Mouse (Mus musculus) G1E (cell line): ENCODE data around the gene Gm9821.

Experiments
- CTCF ChIP-seq: IDR thresholded peaks from 2 replicates; pipeline ENCODE4 v1.5.1; 2012; ENCODE audit warnings: low read depth, low read length, inconsistent platforms, mixed read lengths
- GATA2 ChIP-seq: IDR thresholded peaks from 2 replicates; pipeline ENCODE4 v1.6.1; 2012; ENCODE audit warnings: low read depth, low read length, inconsistent platforms, borderline replicate concordance

DNA sequence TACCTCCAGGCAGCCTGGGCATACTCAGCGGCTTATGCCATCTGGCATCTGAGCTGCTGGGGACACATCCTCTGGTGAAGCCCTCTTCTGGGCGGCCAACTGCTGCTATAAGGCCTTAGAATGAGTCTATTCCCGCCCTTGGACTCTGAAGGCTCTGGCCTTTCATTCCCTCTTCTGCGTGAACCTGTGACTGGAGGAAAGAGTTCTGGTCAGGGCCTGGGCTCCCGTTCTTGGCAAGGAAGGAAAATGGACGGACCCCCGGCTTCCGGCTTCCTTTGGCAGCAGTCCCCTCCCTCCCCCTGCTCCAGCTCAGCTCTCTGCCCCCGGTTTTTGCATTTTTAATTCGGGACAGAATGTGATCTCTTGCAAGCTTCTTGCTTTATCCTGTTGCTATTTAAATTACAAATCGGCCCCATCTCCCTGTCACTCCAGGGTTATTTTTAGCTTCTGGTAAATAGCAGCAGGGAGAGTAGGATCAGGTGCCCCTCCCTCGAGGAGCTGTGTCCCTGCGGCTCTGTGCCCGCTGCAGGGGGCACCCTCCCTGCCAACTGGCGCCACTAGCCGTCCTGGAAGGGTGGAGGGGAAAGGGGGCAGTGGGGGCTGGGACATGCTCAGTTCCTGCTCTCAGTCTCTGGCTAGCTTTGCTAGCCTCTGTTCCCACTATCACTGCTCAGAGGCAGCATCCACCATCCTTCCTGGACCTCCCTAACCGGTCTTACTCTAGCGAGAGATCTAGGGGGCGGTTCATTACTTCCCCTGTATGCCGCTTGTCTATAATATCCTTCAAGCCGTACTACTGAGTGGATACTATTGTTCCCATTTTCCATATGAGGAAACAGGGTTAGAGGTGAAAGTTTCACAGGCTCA lies 26.0 kb downstream of the Gm9821 start:
- TF ChIP-seq GATA2 (no peak), CTCF (no peak)
